Mouse (Mus musculus) cerebellum, adult 18-20 months (tissue): ENCODE results near the gene Aldoc.

Experiments
- DNase-seq, 2 experiments: peaks; one replicate each; pipeline ENCODE4 v3.0.0; 2021

Gene Aldoc

DNA sequence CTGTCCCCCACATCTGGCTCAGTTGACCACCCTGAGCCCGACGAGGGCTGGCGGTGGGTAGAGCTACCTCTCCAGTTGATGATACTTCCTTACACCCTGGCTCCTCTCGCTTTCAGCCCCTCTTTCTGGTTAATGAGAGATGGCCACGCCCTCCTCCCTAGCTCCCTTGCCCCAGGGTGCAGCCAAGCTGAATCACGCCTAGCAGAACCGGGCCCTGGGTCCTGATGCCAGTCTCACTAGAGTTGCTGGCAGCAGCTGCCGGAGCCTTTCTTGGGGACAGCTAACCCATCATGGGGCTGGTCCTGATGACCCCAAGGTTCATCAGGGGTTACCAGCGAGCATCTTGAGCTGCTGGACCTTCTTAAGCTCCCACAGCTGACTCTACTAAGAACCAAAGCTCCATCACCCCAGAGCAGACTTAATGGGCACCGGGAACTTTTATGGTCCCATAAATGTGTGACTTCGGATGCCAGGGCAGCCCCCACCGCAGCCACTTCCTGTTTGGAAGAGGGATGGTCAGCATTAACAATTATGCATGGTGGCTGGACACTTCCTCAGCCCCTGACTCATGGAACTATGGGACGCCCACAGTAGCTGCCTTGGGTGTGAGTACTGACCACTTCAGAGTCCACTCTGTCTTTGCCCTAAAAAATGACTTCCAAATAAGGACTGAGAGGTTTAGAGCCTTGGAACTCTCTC, 40.7 kb downstream of the Aldoc start:
- DNase-seq: no peak

DNA sequence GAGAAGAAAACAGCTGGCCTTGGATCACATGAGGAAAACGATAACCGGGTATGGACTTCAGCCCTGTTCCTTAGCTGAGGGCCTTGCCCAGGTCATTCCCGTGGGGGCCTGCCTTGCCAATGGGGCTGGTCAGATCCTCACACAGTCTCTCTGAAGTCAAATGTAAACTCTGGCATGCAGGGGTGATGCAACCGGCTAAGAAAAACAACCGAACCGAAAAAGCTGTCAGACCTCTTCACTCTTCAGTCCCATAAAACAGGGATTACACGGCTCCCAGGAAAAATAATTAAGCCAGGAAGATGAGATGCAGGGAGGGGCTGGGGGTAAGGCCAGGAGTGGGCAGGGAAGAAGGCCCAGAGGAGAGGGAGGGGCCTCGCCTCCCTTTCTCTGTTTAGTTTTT, 41.3 kb downstream of the Aldoc start:
- no peak for DNase-seq

DNA sequence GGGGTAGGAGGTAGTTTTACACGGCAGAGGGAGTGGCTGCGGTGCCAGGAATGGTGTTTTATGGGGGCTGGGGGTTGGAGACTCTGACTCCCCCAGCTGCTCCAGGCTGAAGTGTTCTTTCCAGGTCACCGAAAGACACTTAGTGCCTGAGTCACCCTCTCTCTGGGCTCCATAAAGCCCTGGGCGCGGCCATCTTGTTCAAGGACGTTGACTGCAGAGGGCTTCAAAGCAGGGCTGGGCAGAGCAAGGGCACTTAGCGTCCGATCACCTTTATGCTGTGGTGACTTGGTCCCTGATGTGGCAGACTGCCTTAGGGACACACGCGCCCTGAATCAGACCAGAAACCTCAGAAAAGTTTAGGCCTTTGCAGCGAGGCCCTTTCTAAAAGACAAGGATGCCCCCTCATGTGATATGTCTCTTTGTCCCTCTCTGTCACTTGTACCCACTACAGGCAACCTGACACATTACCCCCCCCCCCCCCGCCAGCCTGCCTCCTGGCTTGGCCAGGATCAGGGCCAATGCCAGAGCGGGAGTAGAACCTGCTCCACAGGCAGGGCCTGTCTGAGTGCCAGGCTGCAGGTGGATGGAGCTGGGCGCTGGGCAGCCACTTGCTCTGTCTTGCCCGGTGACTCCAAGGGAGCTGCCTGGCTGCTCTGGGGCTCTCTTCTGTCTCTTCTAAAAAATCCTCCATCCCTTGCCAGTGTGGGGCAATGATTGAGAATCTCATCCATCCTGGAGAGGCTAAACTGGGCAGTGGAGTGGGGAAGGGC, 44.9 kb downstream of the Aldoc start:
- no peak for DNase-seq

DNA sequence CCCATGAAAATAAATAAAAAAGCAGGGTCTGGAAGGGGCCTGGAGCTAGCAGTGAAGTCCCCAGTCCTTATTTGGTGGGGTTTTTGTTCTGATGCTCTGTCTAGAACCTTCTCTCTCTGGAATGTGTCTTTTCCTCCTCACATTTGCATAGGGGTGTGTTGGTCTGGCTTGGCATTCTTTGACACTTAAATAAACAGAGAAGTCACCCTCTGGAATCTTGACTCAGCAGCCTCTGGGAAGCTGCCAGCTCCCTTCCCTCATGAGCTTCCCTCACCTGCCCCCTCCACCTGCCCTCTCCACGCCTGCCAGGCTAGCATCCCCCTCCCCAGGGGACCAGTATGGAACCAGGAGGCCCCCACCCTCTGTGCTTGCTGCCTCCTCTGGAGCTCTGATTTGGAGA, 47.6 kb downstream of the Aldoc start:
- DNase-seq: no peak

- no peak for DNase-seq
Measured at GRCm38 (mm10) chr11:78371711-78372110, 48.9 kb downstream of the Aldoc start.

GRCm38 (mm10) chr11:78372166-78372565, 49.4 kb downstream of the Aldoc start:
- DNase-seq: no peak

- no peak for DNase-seq
Measured at GRCm38 (mm10) chr11:78372610-78373009, 49.8 kb downstream of the Aldoc start.

GRCm38 (mm10) chr11:78374147-78374546, 51.4 kb downstream of the Aldoc start:
- DNase-seq: no peak
